Mouse (Mus musculus): ENCODE measurements around the gene Wrap73. TPM values are rescaled to one million over a fixed set of nuclear protein-coding genes. Genes with fewer than 3 reads are reported as not detected.
A peak's percentile ranks its signal among the peaks of the same experiment; 100 is the strongest.

Gene Wrap73
- polyA plus RNA-seq, 1 experiment from 2014 or later = 46.8 TPM

DNA sequence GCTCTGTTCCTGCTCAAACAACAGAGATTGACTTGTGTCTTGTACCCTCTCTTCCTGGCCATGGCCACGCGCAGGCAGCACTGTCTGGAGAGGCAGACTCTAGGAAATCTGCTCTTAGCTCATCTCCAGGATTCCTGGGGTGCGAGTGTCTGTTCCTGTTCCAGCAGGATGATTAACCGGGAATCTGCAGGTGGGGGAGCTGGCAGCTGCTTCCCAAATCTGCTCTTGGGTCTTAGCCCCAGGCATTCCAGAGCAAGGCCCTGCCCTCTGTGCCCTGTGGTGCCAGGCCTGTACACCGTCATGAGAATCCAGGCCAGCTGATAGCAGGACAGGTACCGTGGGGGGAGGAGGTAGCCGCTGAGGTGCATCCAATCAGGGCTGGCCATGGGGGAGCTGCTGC, 62.4 kb downstream of the Wrap73 start:
- Histone ChIP-seq H3K4me1 (replicated peaks; ENCODE audit: control insufficient read depth, insufficient read depth, low read length) (no peaks in the 10 kb centered on the region), H3K27ac (ENCODE audit: low read depth, low read length) (no peak overlapping the region; the same call in 1 of the 2 replicates), H3K27me3 (replicated peaks; ENCODE audit: control insufficient read depth, insufficient read depth, low read length) (no peaks in the 10 kb centered on the region), H3K4me3 (ENCODE audit: low read depth, low read length) (no peak overlapping the region), H3K9ac (ENCODE audit: low read depth, low read length) (no peak overlapping the region), H3K36me3 (ENCODE audit: control insufficient read depth, insufficient read depth, low read length) (no peaks in the 10 kb centered on the region), H3K4me2 (no peak overlapping the region), H3K9me3 (ENCODE audit: control insufficient read depth, low read length) (no peaks in the 10 kb centered on the region)
- ATAC-seq (replicated peaks; ENCODE audit: low FRiP score) (no peak), DNase-seq (ENCODE audit: low spot score) (no peak)
- 70% methylated on average over 7 of the region's 7 CpGs for WGBS

DNA sequence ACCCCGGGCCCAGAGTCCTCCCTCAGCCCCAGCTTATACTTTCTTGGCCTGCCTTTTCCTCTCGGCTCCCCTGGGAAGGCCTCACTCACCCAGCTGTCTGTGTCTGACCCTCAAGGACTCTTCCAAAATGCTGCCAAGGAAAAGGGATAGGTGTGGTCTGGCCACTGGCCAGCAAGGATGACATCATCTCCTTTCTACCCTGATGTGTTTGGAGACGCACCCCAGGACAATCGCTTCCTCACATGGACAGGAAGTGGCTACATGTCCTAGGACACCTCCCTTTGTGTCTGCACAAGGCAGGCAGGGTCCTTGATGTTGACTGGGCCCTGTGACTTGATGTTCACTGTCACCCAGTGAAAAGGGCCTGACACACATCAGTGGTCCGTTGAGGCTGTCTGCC, 63.2 kb downstream of the Wrap73 start:
- no peaks in the 10 kb centered on the region for H3K27me3 ChIP-seq (replicated peaks; ENCODE audit: control insufficient read depth, insufficient read depth, low read length)

DNA sequence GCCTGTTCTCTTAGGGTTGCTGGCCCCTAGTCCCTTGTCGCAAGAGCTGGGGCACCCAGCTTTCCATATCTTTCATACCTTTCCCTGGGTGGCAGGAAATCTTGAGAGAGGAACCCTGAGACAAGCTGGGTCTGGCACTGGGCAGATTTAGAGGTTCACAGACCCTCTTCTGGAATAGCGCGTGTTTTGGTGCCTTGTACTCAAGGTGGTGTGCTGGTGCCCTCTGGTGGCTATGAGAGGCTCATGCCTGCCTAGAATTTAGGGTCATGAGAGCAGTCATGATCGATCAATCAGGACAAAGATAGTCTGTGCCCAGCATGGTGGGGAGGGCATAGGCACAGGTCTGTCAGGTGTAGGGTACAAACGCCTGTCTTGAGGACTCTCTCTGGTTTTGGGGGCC, 65.1 kb downstream of the Wrap73 start:
- ATAC-seq (replicated peaks; ENCODE audit: low FRiP score) (peak; percentile 21; the same call in 1 of the 2 replicates), DNase-seq (ENCODE audit: low spot score) (peak; percentile 53)
- no peak overlapping the region for H3K9ac ChIP-seq (ENCODE audit: low read depth, low read length)
- no peaks in the 10 kb centered on the region for H3K27me3 ChIP-seq (replicated peaks; ENCODE audit: control insufficient read depth, insufficient read depth, low read length)
- H3K4me2 ChIP-seq = no peak overlapping the region
- 20% methylated on average over 5 of the region's 5 CpGs for WGBS
- no peak overlapping the region for H3K4me3 ChIP-seq (ENCODE audit: low read depth, low read length)
- no peaks in the 10 kb centered on the region for H3K9me3 ChIP-seq (ENCODE audit: control insufficient read depth, low read length)
- no peaks in the 10 kb centered on the region for H3K36me3 ChIP-seq (ENCODE audit: control insufficient read depth, insufficient read depth, low read length)
- no peak overlapping the region for H3K27ac ChIP-seq (ENCODE audit: low read depth, low read length)
- no peaks in the 10 kb centered on the region for H3K4me1 ChIP-seq (replicated peaks; ENCODE audit: control insufficient read depth, insufficient read depth, low read length)

More for the DNA sequence above, 63.2 kb downstream of the Wrap73 start:
- 58% methylated on average over 5 of the region's 5 CpGs for WGBS
- Histone ChIP-seq H3K4me1 (replicated peaks; ENCODE audit: control insufficient read depth, insufficient read depth, low read length) (no peaks in the 10 kb centered on the region), H3K27ac (ENCODE audit: low read depth, low read length) (no peak overlapping the region), H3K9me3 (ENCODE audit: control insufficient read depth, low read length) (no peaks in the 10 kb centered on the region), H3K36me3 (ENCODE audit: control insufficient read depth, insufficient read depth, low read length) (no peaks in the 10 kb centered on the region), H3K4me2 (no peak overlapping the region), H3K4me3 (ENCODE audit: low read depth, low read length) (no peak overlapping the region), H3K9ac (ENCODE audit: low read depth, low read length) (no peak overlapping the region)
- DNase-seq (ENCODE audit: low spot score) (no peak), ATAC-seq (replicated peaks; ENCODE audit: low FRiP score) (no peak)

DNA sequence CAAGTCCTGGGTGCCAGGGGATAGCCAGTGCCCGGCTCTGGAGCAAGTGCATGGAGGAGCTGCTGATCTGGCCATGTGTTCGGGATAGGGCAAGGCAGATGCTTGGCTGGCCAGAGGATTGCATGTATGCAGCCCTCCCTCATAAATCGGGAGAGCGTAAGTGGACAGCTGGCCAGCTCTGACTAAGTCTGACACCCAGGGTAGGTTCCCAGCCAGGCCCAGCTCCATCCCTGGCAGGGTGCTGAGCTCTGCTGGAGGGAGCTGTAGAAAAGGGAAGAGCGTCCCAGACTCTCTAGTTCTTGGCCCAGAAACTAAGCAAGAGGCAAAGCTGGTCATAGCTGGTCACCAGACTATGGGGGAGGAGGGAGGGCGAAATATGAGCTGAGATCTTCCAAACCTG, 66.9 kb downstream of the Wrap73 start:
- ATAC-seq (replicated peaks; ENCODE audit: low FRiP score) = no peak
- WGBS = 59% methylated on average over 6 of the region's 6 CpGs
- H3K4me3 ChIP-seq (ENCODE audit: low read depth, low read length) = no peak overlapping the region

DNA sequence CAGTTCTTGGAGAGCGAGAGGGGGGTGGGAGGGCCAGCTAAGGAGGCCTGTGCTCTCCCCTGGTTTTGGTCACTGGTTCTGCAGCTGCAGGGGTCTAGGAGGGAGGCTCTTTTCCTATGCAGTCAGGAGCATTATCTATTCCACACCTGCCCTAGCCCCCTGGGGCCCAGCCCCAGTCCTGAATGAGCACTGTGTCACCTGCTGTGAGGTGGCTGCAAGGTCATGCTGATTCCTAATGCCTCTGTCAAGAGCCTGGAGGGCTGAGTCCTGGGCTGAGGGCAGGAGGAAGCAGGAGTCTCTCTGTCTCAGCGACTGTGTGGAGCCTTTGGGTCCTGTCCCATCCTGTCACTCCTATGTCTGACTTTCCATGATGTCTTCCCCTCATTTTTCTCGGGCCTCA, 67.7 kb downstream of the Wrap73 start:
- H3K27me3 ChIP-seq (replicated peaks; ENCODE audit: control insufficient read depth, insufficient read depth, low read length) = no peaks in the 10 kb centered on the region
- H3K9me3 ChIP-seq (ENCODE audit: control insufficient read depth, low read length) = no peaks in the 10 kb centered on the region
- WGBS = 14% methylated on average over 3 of the region's 3 CpGs
- no peaks in the 10 kb centered on the region for H3K36me3 ChIP-seq (ENCODE audit: control insufficient read depth, insufficient read depth, low read length)
- no peaks in the 10 kb centered on the region; the same call in 1 of the 2 replicates for H3K4me1 ChIP-seq (replicated peaks; ENCODE audit: control insufficient read depth, insufficient read depth, low read length)
- no peak overlapping the region for H3K4me2 ChIP-seq
- DNase-seq (ENCODE audit: low spot score) (no peak), ATAC-seq (replicated peaks; ENCODE audit: low FRiP score) (no peak)
- H3K4me3 ChIP-seq (ENCODE audit: low read depth, low read length) = no peak overlapping the region
- H3K9ac ChIP-seq (ENCODE audit: low read depth, low read length) = no peak overlapping the region
- no peak overlapping the region for H3K27ac ChIP-seq (ENCODE audit: low read depth, low read length)

More for the DNA sequence above, 66.9 kb downstream of the Wrap73 start:
- Histone ChIP-seq H3K4me1 (replicated peaks; ENCODE audit: control insufficient read depth, insufficient read depth, low read length) (no peaks in the 10 kb centered on the region), H3K9me3 (ENCODE audit: control insufficient read depth, low read length) (no peaks in the 10 kb centered on the region), H3K9ac (ENCODE audit: low read depth, low read length) (no peak overlapping the region), H3K4me2 (no peak overlapping the region), H3K27ac (ENCODE audit: low read depth, low read length) (no peak overlapping the region), H3K27me3 (replicated peaks; ENCODE audit: control insufficient read depth, insufficient read depth, low read length) (no peaks in the 10 kb centered on the region), H3K36me3 (ENCODE audit: control insufficient read depth, insufficient read depth, low read length) (no peaks in the 10 kb centered on the region)
- DNase-seq (ENCODE audit: low spot score) = no peak

DNA sequence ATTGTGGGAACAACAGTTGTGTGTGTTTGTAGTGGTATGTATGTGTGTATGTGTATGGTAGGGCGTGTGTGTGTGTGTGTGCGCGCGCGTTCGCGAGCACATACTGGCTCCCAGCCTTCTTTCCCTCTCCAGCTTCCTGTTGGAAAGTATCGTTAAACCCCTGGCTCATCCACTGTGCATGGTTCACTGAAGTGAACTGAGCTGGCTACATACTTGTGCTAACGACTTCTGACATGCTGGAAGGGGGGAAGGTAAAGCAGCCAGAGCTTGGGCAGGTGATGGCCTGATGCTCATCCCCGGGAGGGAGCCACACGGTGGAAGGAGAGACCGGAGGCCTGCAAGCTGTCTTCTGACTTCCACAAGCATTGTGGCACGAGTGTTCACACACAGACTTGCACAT, 69.3 kb downstream of the Wrap73 start:
- Histone ChIP-seq H3K27me3 (replicated peaks; ENCODE audit: control insufficient read depth, insufficient read depth, low read length) (no peaks in the 10 kb centered on the region), H3K9ac (ENCODE audit: low read depth, low read length) (no peak overlapping the region), H3K36me3 (ENCODE audit: control insufficient read depth, insufficient read depth, low read length) (no peaks in the 10 kb centered on the region), H3K4me1 (replicated peaks; ENCODE audit: control insufficient read depth, insufficient read depth, low read length) (no peaks in the 10 kb centered on the region; the same call in 1 of the 2 replicates), H3K9me3 (ENCODE audit: control insufficient read depth, low read length) (no peaks in the 10 kb centered on the region), H3K4me2 (no peak overlapping the region), H3K4me3 (ENCODE audit: low read depth, low read length) (no peak overlapping the region), H3K27ac (ENCODE audit: low read depth, low read length) (no peak overlapping the region)
- ATAC-seq (replicated peaks; ENCODE audit: low FRiP score) (no peak), DNase-seq (ENCODE audit: low spot score) (no peak)
- WGBS = 82% methylated on average over 13 of the region's 13 CpGs

DNA sequence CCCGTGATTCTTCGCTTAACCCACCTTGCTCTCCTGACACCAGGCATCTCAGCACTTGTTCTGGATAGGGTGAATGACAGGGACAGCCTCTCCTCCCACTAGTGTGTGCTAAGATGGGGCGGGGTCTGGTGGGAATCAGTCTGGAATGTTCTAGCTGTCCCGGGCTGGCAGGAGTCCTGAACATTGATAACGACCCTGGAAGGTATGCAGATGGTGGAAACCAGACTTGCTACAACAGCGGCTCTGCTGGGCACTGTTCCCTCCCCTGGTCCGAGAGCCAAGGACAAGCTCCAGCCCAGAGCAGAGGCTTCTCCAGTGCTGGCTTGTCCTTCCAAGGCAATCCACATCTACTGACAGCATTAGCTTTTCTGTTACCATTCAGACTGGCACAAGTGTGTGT, 71.4 kb downstream of the Wrap73 start:
- no peak overlapping the region for H3K4me2 ChIP-seq
- no peak for ATAC-seq (replicated peaks; ENCODE audit: low FRiP score)
- no peak overlapping the region for H3K27ac ChIP-seq (ENCODE audit: low read depth, low read length)

DNA sequence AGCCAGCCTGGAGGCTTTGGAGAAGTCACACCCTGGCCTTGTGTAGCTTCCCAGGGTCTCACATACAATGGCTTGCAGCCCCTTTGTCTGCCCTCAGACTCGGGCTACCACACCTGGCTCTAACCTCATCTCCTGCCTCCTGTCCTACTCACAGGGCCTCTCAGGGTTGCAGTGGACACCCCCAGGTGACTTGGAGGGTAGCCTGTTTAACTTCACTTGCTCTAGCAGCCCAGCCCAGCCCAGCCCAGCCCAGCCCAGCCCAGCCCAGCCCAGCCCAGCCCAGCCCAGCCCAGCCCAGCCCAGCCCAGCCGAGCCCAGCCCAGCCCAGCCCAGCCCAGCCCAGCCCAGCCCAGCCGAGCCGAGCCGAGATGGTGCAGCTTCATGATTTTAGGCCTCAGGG, 71.9 kb downstream of the Wrap73 start:
- 8% methylated on average over 5 of the region's 5 CpGs for WGBS
- H3K4me2 ChIP-seq = no peak overlapping the region
- ATAC-seq (replicated peaks; ENCODE audit: low FRiP score) (no peak), DNase-seq (ENCODE audit: low spot score) (no peak)
- H3K4me1 ChIP-seq (replicated peaks; ENCODE audit: control insufficient read depth, insufficient read depth, low read length) = no peaks in the 10 kb centered on the region; the same call in 1 of the 2 replicates
- no peaks in the 10 kb centered on the region for H3K27me3 ChIP-seq (replicated peaks; ENCODE audit: control insufficient read depth, insufficient read depth, low read length)
- H3K9me3 ChIP-seq (ENCODE audit: control insufficient read depth, low read length) = no peaks in the 10 kb centered on the region
- H3K36me3 ChIP-seq (ENCODE audit: control insufficient read depth, insufficient read depth, low read length) = no peaks in the 10 kb centered on the region
- no peak overlapping the region for H3K9ac ChIP-seq (ENCODE audit: low read depth, low read length)
- no peak overlapping the region for H3K27ac ChIP-seq (ENCODE audit: low read depth, low read length)
- no peak overlapping the region for H3K4me3 ChIP-seq (ENCODE audit: low read depth, low read length)

More for the DNA sequence above, 71.4 kb downstream of the Wrap73 start:
- no peaks in the 10 kb centered on the region for H3K36me3 ChIP-seq (ENCODE audit: control insufficient read depth, insufficient read depth, low read length)
- H3K4me1 ChIP-seq (replicated peaks; ENCODE audit: control insufficient read depth, insufficient read depth, low read length) = no peaks in the 10 kb centered on the region; the same call in 1 of the 2 replicates
- no peak overlapping the region for H3K9ac ChIP-seq (ENCODE audit: low read depth, low read length)
- H3K4me3 ChIP-seq (ENCODE audit: low read depth, low read length) = no peak overlapping the region
- WGBS = 56% methylated on average over 7 of the region's 7 CpGs
- H3K27me3 ChIP-seq (replicated peaks; ENCODE audit: control insufficient read depth, insufficient read depth, low read length) = no peaks in the 10 kb centered on the region
- no peak for DNase-seq (ENCODE audit: low spot score)
- H3K9me3 ChIP-seq (ENCODE audit: control insufficient read depth, low read length) = no peaks in the 10 kb centered on the region

Measured in liver, embryonic 11.5 days (tissue).